Mouse (Mus musculus) testis, adult 2 months (tissue): ENCODE data around the gene Cnot10.

Experiments used
- CTCF ChIP-seq: fragments of 200-500 bp; IDR thresholded peaks from 2 replicates; pipeline ENCODE4 v1.5.1; 2012; ENCODE audit warnings: low read depth, mild to moderate bottlenecking, inconsistent platforms, low read length, moderate library complexity; ENCODE audit not compliant: control insufficient read depth, insufficient read depth, insufficient replicate concordance
- POLR2A ChIP-seq: fragments of 200-500 bp; IDR thresholded peaks from 2 replicates; pipeline ENCODE4 v1.6.1; 2012; ENCODE audit warnings: low read depth, mild to moderate bottlenecking, inconsistent platforms, low read length, moderate library complexity; ENCODE audit not compliant: control insufficient read depth

DNA sequence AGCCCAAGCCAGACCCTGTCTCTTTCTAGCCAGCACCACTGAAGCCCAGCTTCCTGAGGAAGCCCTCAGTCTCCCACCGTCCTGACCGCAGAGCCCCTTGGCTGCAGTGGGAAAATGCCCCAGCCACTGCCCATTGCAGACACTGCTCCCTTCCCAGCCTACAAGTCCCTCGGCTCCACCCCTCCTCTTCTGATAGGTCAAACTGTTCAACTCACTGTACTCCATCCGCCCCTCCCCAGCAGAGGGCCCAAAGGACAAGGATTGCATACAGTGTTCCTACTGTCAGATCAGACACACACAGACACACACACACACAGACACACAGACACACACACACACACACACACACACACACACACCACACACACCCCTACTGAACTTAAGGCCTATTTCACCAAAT lies 13.3 kb downstream of the Cnot10 start:
- TF ChIP-seq POLR2A (no peak), CTCF (no peak)
